Mouse (Mus musculus): ENCODE measurements around the gene Shank3. TPM values are rescaled to one million over a fixed set of nuclear protein-coding genes. Genes with fewer than 3 reads are reported as not detected.

The Shank3 gene
- total RNA-seq, 2 experiments from 2014 or later, result 48.9 to 77.1 TPM

DNA sequence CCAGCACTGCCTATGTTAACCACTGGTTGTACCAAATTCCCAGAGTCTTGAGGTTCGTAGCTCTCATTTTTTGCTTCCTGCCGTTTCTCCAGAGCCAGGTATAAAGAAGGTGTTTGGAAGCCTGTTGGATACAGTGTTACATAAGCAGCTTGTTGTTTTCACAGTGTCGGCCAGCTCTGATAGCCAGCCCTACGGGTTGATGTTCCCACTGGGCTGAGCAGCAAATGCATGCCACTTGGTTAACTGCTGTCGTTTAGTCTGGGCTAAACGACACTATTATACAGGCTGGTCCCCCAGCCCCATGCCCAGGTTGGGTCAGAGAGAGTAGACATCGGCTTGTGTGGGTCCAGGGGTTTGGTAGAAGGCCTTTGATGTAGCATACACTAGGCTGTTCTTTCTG, 22.5 kb downstream of the Shank3 start:
- no peak for ATAC-seq (replicated peaks; ENCODE audit: low FRiP score, low TSS enrichment, poor library complexity, severe bottlenecking)

DNA sequence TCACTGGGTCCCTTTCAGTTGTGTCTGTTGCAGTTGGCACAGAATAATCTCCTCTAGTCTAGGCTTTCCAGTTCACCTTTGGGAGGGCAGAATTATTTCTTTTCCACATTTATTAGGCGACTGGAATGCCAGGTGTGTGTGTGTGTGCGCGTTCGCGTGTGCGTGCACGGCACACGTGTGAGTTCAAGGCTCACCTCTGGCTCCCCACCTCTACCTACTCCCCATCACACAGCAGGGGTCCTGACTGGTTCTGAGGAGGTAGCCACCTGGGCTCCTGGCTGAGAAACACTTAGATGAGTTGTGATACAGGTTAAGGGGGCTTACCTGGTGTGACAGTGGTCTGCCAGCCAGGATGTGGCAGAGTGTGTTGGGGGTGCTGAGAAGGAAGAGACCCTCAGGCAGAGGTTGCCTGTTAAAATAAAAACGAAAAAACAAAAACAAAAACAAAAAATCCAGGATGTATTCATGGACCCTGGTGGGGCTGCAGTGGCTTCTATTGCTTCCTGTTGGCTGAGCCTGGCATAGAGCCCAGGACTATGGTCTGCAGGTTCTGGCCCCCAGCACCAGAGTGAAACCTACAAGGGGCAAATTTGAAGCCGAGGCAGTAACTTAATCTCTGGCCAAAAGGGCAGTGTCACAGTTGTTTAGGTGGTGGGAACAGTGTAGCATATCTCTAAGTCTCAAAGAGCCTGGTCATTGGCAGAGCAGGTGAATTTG, 23.3 kb downstream of the Shank3 start:
- no peak for ATAC-seq (replicated peaks; ENCODE audit: low FRiP score, low TSS enrichment, poor library complexity, severe bottlenecking)

DNA sequence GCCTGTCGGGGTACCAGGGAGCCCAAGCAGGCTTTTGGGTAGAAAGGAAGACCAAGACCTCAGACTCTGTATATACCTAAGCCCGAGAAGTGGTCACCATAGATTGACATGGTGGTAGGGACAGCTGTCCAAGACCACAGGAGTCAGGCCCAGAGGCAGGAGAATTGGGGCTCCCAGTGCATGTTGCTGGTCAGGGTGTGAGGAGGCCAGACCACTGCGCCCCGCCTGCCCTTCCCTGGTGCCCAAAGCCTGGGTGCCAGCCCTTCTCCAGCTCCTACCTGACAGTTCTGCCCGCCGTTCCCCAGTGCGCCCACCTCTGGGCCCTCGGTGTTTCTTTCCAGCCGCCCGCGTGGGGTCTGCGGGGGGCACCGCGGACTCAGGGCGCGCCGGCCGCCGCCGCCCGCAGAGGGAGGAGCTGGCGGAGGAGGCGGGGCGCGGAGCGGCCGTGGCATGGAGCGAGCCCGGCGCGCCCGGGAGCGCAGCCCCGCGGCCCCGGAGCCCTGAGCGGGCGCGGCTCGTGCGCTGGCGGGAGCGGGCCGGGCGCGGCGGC, 23.9 kb downstream of the Shank3 start:
- no peak; the same call in 1 of the 2 replicates for ATAC-seq (replicated peaks; ENCODE audit: low FRiP score, low TSS enrichment, poor library complexity, severe bottlenecking)

DNA sequence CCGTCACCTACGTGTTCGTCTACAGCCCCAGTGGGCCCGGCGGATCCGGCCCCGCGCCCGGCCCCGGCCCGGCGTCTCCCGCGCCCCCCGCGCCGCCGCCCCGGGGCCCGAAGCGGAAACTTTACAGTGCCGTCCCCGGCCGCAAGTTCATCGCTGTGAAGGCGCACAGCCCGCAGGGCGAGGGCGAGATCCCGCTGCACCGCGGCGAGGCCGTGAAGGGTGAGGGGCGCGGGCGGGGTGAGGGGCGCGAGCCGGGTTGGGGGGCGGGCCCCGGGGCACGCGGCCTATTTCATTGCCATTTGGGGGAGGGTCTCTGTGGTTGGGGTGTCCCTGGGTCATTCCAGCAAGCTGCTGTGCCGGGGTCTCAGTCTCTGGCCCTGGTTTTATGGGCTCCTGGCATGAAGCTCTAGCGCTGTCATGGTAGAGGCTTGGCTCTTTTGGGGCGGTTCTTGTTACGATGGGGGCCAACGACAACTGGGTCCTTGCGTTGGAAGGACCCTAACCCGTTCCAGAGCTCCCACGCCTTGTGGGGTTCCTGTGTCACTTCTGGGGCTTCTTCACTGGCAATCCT, 24.7 kb downstream of the Shank3 start:
- no peak for ATAC-seq (replicated peaks; ENCODE audit: low FRiP score, low TSS enrichment, poor library complexity, severe bottlenecking)

DNA sequence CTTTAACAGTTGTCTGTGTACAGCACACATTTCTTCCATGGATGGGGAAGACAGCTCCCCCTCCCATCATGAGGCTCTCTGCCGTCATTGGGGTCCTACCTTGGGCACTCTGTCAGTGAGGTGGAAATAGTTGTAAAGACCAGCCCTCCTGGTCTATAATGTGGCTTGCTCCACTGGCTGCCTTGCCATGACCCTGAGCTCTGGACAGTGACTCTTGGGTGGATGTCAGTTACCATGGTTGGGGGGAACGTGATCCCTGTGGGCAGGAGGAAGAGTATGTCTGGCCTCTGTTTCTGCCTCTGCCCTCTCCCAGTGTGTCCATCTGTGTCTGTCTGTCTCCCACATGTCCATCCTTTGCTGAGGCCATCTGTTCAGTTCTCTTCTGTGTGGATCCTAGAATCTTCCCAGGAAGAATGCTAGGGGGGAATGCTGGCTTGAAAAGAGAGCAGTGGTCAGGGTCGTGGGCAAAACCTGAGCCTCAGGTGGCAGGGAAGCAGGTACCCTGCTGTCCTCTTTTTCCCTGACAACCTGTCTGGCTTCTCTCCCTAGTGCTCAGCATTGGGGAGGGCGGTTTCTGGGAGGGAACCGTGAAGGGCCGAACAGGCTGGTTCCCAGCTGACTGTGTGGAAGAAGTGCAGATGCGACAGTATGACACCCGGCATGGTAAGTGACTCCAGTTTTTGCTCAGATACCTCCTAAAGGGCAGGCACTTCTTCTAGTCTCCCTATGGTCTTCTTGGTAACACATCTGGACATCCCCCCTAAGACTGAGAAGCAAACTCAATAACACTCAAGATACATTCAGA, 25.4 kb downstream of the Shank3 start:
- no peak for ATAC-seq (replicated peaks; ENCODE audit: low FRiP score, low TSS enrichment, poor library complexity, severe bottlenecking)

DNA sequence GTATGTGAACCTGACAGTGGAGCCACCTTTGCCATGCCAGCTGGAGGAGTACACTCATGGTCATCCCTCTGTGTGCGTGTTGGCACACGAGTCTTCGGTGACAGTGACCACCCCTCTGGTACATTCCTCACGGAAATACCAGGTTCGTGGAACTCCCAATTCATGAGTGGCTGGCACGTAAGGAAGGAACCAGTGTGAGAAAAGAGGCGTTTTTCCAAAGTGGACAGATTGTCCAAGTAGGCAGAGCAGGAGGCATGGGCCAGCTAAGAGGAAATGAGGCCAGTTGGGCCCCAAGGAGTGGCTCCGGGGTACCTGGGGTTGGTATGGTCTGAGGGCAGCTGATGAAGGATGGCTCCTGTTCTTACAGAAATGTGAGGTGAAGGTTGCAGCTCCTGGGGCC, 26.0 kb downstream of the Shank3 start:
- ATAC-seq (replicated peaks; ENCODE audit: low FRiP score, low TSS enrichment, poor library complexity, severe bottlenecking), result no peak

DNA sequence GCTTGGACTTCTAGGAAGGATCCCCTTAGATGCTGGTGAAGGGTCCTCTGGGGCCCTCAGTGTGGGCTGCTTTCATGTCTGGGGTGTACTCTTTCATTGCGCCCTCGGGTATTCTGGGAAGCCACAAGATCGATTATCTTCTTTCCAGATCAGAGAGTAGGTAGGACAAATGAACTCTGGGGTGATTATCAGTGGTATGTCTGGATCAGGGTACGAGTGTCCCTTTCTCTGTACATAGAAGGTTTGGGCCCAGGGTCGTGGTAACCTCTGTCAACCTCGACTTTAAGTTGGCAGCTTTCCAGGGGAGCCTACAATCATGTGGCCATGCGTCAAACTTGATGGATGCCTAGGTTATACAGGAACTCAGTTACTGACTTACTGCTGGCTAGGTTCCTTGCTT, 26.5 kb downstream of the Shank3 start:
- no peak for ATAC-seq (replicated peaks; ENCODE audit: low FRiP score, low TSS enrichment, poor library complexity, severe bottlenecking)

DNA sequence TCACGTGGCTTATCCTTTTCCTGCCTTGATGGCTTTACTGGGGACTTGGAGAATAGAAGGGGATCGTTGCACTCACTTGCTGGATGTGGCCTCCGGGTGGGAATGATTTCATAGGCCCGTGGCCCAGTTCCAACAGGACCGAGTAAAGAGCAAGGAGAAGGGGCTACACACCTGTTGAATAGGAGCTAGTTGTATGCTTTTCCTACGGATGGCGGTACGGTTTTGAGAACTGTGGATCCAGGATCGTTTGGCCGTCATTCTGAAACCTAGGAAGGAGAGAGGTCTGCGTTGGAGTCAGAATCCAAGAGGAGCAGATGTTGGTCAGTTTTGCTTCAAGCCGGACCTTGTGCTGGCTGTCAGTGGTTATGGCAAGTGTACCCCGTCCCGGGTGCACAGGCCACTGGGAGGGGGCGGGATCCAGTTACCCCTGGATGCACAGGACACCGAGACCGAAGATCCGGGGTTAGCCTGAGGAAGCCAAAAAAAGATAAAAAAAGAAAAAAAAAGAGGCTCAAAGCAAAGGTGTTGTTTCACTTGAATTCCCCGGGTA, 27.4 kb downstream of the Shank3 start:
- no peak for ATAC-seq (replicated peaks; ENCODE audit: low FRiP score, low TSS enrichment, poor library complexity, severe bottlenecking)

DNA sequence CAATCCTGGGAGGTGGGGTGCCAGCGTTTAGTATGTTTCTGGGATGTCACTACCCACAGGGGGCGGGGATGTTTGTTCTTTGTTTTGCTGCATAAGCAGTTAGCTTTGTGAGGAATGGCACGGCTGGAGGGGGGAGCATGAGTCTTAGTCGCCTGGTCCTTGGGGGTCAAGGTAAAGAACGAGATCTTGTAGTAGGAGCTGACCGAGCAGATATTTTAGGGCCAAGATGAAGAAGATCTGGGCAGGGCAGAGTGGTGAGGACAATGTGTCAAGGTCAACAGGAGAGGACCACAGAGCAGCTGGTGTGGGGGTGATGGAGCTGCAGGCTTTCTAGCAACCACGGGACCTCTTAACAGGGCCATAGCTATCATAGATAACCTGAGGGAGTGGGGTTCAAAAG, 28.0 kb downstream of the Shank3 start:
- no peak for ATAC-seq (replicated peaks; ENCODE audit: low FRiP score, low TSS enrichment, poor library complexity, severe bottlenecking)

DNA sequence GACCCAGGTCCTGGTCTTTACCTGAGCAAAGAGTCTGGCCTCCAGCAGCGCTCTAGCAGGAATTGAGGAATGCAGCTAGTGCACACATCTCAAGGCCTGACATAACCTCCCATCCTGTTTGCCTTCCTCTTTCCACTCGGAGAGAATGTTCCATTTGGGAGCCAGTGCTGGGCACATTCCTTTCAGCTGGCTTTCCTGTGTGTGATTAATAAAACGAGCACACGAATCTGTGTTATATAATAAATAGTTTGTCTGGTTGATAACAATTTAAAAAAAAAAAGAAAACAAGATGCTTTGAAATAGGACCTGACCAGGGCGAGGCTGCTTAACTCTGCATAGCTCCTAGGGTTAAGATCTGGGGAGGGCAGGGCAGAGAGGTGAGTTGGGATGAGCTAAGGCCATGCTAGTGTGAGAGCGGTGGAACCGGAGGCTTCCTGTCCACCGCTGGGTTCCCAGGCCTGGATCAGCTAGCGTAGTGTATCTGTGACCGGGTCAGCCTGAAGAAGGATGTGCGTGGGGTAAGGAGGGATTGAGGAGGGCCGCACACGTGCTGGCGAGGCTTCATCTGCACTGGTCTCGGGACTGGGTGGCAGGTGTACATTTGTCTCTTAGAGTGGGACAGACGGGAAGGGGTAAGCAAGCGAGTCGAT, 28.9 kb downstream of the Shank3 start:
- ATAC-seq (replicated peaks; ENCODE audit: low FRiP score, low TSS enrichment, poor library complexity, severe bottlenecking), result no peak

DNA sequence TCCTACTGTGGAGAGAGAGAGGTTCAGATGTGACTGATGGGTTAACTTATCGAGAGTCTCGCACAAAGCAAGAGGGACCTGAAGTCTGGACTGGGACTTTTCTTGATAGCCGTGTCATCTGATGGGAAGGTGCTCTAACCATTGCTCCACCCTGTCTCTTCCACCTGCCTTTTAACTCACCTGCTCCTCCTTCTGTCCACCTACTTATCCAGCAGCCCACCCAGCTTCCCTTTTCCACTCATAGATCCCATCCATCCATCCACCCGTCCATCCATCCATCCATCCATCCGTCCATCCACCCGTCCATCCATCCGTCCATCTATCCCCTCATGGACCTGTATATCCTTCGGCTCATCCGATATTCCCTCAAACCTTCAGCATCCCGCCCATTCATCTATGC, 29.5 kb downstream of the Shank3 start:
- no peak for ATAC-seq (replicated peaks; ENCODE audit: low FRiP score, low TSS enrichment, poor library complexity, severe bottlenecking)

DNA sequence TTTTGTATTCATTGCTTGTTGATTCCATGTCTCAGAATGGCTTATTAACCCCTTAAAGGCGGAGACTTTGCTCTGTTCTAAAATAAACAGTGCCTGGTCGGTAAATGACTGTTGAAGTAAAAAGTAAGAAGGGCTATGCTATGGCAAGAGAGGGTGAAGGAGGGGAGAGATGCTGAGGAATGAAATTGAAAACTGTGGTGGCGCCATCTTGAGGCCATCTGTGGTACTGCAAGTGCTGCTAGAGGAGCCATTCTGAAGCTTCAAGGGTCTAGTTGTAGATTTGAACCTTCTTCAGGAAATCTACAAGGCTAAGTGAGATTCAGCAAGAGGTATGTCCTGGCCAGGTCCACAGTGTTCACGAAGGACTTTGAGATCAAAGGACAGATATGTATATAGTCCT, 30.9 kb downstream of the Shank3 start:
- peak; percentile 39 for ATAC-seq (replicated peaks; ENCODE audit: low FRiP score, low TSS enrichment, poor library complexity, severe bottlenecking)

DNA sequence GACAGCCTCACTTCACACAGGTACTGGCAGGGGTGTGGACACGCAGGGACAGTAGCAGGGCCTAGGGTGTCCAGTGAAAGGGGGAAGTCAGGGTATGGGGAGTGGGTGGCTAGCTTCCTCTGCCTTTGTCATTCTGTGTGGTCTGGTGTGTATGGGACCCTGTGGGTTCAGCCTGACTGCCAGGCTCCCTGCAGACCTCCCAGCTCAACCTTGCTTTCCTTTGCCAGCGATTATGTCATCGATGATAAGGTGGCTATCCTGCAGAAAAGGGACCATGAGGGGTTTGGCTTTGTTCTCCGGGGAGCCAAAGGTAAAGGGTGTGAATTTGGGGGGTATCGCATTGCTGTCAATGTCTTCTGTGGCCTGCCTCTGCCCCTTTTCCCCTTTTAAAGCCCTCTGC, 32.0 kb downstream of the Shank3 start:
- ATAC-seq (replicated peaks; ENCODE audit: low FRiP score, low TSS enrichment, poor library complexity, severe bottlenecking), result no peak

DNA sequence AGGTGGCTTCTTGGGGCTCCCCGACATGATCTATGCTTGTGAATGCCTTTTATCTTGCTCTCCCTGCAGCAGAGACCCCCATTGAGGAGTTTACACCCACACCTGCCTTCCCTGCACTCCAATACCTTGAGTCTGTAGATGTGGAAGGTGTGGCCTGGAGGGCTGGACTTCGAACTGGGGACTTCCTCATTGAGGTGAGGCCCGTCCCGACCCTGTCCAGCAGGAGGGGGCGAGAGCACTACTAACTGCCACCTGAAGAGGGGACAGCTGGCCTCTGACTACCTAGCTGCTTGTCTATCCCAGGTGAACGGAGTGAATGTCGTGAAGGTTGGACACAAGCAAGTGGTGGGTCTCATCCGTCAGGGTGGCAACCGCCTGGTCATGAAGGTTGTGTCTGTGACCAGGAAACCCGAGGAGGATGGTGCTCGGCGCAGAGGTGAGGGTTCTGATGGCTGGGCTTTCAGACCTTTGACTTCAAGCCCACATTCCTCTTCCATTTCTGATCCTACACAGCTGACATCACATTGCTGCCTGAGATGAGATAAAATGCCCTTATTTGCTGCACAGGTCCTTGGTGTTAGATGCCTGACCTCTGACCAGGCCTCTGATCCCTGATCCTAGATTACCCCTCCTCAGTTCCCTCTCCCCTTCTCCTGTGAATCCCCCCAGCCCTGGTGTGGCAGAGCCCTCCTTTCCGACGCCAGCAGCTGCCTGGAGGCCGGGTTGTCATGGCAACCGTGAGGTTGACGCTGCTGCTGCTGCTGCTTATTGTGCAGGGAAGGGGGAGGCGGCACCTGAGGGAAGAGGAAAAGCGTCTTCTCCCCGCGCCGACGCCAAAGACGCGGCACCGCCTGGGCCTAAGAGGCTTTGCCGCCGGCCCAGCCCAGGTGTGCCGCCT, 32.9 kb downstream of the Shank3 start:
- no peak for ATAC-seq (replicated peaks; ENCODE audit: low FRiP score, low TSS enrichment, poor library complexity, severe bottlenecking)

DNA sequence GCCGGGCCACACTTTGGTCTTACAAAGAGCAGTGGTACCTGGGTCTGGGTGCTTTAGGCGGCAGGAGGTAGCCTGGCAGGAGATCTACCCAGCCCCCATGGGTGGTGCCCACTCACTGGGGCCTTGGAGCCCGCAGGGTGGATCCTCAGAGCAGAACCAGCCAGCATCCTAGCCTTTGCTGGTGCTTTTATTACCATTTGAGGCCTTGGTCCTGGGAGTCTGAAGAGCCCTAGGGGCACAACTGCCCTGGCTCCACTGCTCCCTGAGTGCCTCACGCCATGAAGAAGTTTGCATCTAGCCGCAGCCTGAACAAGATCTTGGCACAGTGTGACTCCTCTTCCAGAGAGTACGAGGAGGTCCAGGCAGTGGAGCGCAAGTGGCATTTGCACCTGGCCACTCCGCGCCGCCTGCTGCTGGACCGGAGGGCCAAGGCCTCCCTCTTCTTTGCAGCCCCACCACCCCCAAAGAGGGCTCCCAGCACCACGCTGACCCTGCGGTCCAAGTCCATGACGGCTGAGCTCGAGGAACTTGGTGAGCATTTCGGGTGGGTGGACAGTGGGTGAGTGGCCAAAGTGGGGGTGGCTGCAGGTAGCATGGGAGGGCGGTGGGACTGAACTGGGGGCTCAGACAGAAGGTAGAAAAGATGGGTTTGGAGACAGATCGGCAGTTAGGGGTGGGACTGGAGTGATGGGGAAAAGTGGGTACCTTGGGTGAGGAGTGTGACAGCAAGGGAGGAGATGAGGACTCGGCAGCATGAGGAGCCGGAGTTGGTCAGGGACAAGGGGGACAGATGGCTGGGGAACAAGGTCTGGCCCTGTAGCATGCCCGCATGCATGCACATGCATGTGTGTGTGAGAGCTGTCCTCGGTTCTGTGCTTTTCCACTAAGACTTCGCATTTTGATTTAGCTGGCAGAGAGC, 33.8 kb downstream of the Shank3 start:
- ATAC-seq (replicated peaks; ENCODE audit: low FRiP score, low TSS enrichment, poor library complexity, severe bottlenecking), result no peak

DNA sequence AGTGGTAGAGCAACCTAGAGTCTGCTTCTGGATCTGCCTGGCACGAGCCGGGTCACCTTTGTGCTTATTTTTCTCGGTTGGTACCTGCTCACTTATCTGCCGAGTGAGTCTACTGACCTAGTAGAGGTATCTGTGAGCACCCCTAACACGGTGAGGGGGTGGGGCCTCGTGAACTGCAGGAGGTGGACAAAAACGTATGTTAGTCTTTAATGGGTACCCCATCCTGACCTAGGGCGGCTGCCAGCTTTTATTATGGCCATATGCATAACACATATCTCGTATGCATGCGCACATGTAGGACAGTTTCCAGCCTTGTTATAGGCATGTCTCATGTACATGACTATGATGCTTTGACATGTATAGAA, 34.4 kb downstream of the Shank3 start:
- no peak for ATAC-seq (replicated peaks; ENCODE audit: low FRiP score, low TSS enrichment, poor library complexity, severe bottlenecking)

DNA sequence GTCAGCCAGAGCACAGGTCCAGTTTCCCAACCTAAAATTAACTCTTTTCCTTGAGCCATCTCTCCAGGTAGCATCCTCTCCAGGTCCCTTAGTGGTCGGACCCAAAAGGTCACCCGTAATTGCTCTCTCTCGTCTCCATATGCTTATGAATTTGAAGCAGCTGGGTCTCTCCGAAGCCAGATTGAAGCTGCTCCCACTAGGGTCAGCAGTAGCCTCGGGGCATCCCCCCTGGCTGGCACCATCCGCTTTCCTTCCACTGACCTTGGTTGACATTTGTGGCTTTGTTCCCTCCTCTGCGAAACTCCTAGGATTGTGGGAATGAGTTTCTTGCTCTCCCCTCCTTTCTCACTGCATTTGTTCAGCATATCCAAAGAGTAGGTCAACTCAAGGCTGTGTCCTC, 44.7 kb downstream of the Shank3 start:
- no peak for ATAC-seq (replicated peaks; ENCODE audit: low FRiP score, low TSS enrichment, poor library complexity, severe bottlenecking)

DNA sequence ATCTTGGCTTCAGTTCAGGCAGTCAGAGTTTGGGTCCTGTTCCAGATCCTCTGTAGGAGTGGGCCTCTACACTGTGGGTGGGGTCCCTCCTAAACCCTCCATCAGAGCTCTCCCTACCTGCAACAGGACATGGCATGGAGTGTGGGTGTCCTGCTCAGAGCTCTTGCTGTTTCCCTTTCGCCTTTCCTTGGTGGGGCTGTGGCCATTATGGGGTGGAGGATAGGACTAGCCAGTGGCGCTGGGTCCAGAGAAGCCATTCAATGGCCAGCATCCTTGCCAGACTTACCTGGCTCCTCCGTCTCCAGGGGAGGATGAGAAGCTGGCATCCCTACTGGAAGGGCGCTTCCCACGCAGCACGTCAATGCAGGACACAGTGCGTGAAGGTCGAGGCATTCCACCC, 47.9 kb downstream of the Shank3 start:
- ATAC-seq (replicated peaks; ENCODE audit: low FRiP score, low TSS enrichment, poor library complexity, severe bottlenecking), result no peak

Data from megakaryocyte-erythroid progenitor cell, adult 5-6 weeks (primary cell).